9 mouse cellular contexts compared by ENCODE assay signal in genomic region chr14:26303111-26303510, GRCm38 (mm10). TPM values are rescaled to one million over a fixed set of nuclear protein-coding genes. Genes with fewer than 3 reads are reported as not detected.
DNase-seq lines count a peak whose midpoint lies in the region; ATAC-seq and TF ChIP-seq lines count a peak whose summit lies in the region.
"Had no signal": no experiment of that assay in that cellular context is flagged by ENCODE, and none has a peak within 500 bp of the region (broad histone marks: within the 10 kb centered on the region; RNA-seq: fewer than 3 reads in every experiment).

No protein-coding gene starts in this region.

- no peak overlapping the region for H3K4me3 ChIP-seq in forebrain, embryonic 13.5 days
- H3K4me3 ChIP-seq in forebrain, embryonic 12.5 days (replicated peaks): no peak overlapping the region
- H3K4me3 ChIP-seq in heart, postnatal 0 days (ENCODE audit: low read depth, low read length): no peak overlapping the region
- H3K4me3 ChIP-seq in midbrain, embryonic 11.5 days (ENCODE audit: low read depth, low read length): no peak overlapping the region
- H3K4me3 ChIP-seq: liver, embryonic 15.5 days had no signal

- no peak overlapping the region for H3K4me2 ChIP-seq in forebrain, embryonic 13.5 days
- H3K4me2 ChIP-seq in forebrain, embryonic 12.5 days: no peak overlapping the region
- no peak overlapping the region for H3K4me2 ChIP-seq in heart, postnatal 0 days (ENCODE audit: low read depth, low read length)
- no peak overlapping the region for H3K4me2 ChIP-seq in midbrain, embryonic 11.5 days
- H3K4me2 ChIP-seq: liver, embryonic 15.5 days had no signal

- no peak for TF ChIP-seq EP300 in heart, postnatal 0 days (IDR thresholded peaks at IDR 0.05; ENCODE audit: low read depth)

- H3K36me3 ChIP-seq in forebrain, embryonic 13.5 days (ENCODE audit: poor library complexity, severe bottlenecking): no peaks in the 10 kb centered on the region
- H3K36me3 ChIP-seq in forebrain, embryonic 12.5 days (replicated peaks): no peaks in the 10 kb centered on the region
- no peaks in the 10 kb centered on the region for H3K36me3 ChIP-seq in heart, postnatal 0 days (replicated peaks; ENCODE audit: control insufficient read depth, insufficient read depth, low read length)
- no peaks in the 10 kb centered on the region for H3K36me3 ChIP-seq in midbrain, embryonic 11.5 days (ENCODE audit: control insufficient read depth, insufficient read depth, low read length)
- H3K36me3 ChIP-seq: liver, embryonic 15.5 days had no signal

- H3K9me3 ChIP-seq in forebrain, embryonic 13.5 days (replicated peaks): no peaks in the 10 kb centered on the region
- H3K9me3 ChIP-seq in forebrain, embryonic 12.5 days: no peaks in the 10 kb centered on the region
- no peaks in the 10 kb centered on the region for H3K9me3 ChIP-seq in heart, postnatal 0 days (replicated peaks; ENCODE audit: control insufficient read depth, low read length)
- no peaks in the 10 kb centered on the region for H3K9me3 ChIP-seq in midbrain, embryonic 11.5 days (ENCODE audit: control insufficient read depth, low read length)
- H3K9me3 ChIP-seq: liver, embryonic 15.5 days had no signal

- 38% methylated on average over 2 of the region's 2 CpGs for WGBS in forebrain, embryonic 13.5 days
- WGBS in forebrain, embryonic 12.5 days: 38% methylated on average over 2 of the region's 2 CpGs
- WGBS in heart, postnatal 0 days: 26% methylated on average over 2 of the region's 2 CpGs
- 38% methylated on average over 2 of the region's 2 CpGs for WGBS in midbrain, embryonic 11.5 days

- H3K27ac ChIP-seq in forebrain, embryonic 13.5 days: no peak overlapping the region
- no peak overlapping the region for H3K27ac ChIP-seq in forebrain, embryonic 12.5 days
- H3K27ac ChIP-seq in heart, postnatal 0 days (ENCODE audit: low read depth): no peak overlapping the region
- H3K27ac ChIP-seq in midbrain, embryonic 11.5 days (ENCODE audit: low read depth, low read length): no peak overlapping the region
- H3K27ac ChIP-seq: liver, embryonic 15.5 days had no signal

- ATAC-seq in forebrain, embryonic 13.5 days: peak; percentile 63
- ATAC-seq in forebrain, embryonic 12.5 days (ENCODE audit: low FRiP score): no peak
- peak; percentile 69; the same call in 1 of the 2 replicates for ATAC-seq in heart, postnatal 0 days (ENCODE audit: insufficient read depth, low read depth)
- peak; percentile 58; the same call in 1 of the 2 replicates for ATAC-seq in midbrain, embryonic 11.5 days (ENCODE audit: low FRiP score)

- H3K9ac ChIP-seq in forebrain, embryonic 13.5 days: no peak overlapping the region
- no peak overlapping the region for H3K9ac ChIP-seq in forebrain, embryonic 12.5 days
- H3K9ac ChIP-seq in heart, postnatal 0 days (replicated peaks; ENCODE audit: low read depth, low read length): no peak overlapping the region
- H3K9ac ChIP-seq in midbrain, embryonic 11.5 days (ENCODE audit: low read length): no peak overlapping the region
- H3K9ac ChIP-seq: liver, embryonic 15.5 days had no signal

- peak; percentile 84 for TF ChIP-seq CTCF in heart, postnatal 0 days (IDR thresholded peaks at IDR 0.05; ENCODE audit: low read depth)

- DNase-seq in CD4-positive helper T cell, adult 2 months (ENCODE audit: low read depth, low spot score): peak; percentile 15
- DNase-seq in cerebellum, adult 9-10 months: peak; percentile 37
- DNase-seq in heart, postnatal 0 days (ENCODE audit: low spot score): peak; percentile 74
- DNase-seq in layer of hippocampus, adult 9-11 months: peak; percentile 56
- DNase-seq in midbrain, embryonic 11.5 days (ENCODE audit: low spot score, missing footprints): peak; percentile 89
- DNase-seq in thymus, postnatal 4 days: peak; percentile 15

- no peaks in the 10 kb centered on the region for H3K27me3 ChIP-seq in forebrain, embryonic 13.5 days
- no peaks in the 10 kb centered on the region; the same call in 1 of the 2 replicates for H3K27me3 ChIP-seq in forebrain, embryonic 12.5 days
- 0 out of 2 replicates have a peak, but pooled peaks cover 3% of the 10 kb centered on the region for H3K27me3 ChIP-seq in heart, postnatal 0 days (ENCODE audit: control insufficient read depth, insufficient read depth, low read length)
- no peaks in the 10 kb centered on the region for H3K27me3 ChIP-seq in midbrain, embryonic 11.5 days (ENCODE audit: control insufficient read depth, insufficient read depth, low read length)
- H3K27me3 ChIP-seq: liver, embryonic 15.5 days had no signal

- no peaks in the 10 kb centered on the region for H3K4me1 ChIP-seq in forebrain, embryonic 13.5 days
- no peaks in the 10 kb centered on the region for H3K4me1 ChIP-seq in forebrain, embryonic 12.5 days
- H3K4me1 ChIP-seq in heart, postnatal 0 days (ENCODE audit: control insufficient read depth, insufficient read depth): no peaks in the 10 kb centered on the region
- no peaks in the 10 kb centered on the region for H3K4me1 ChIP-seq in midbrain, embryonic 11.5 days (ENCODE audit: control insufficient read depth, insufficient read depth, low read length)
- H3K4me1 ChIP-seq: liver, embryonic 15.5 days had no signal

RNA-seq across cellular contexts. Expression of gene Duxbl3, which starts 45.3 kb away (rescaled TPM):
- polyA plus RNA-seq in forebrain, embryonic 13.5 days (2015; fragmentation: Nextera tagmentation; extraction: Ambion mirVana): 4.6 and 4.7 TPM in 2 replicates
- 2.3 and 6.4 TPM in 2 replicates for polyA plus RNA-seq in forebrain, embryonic 12.5 days (2016; fragmentation: Nextera tagmentation; extraction: Ambion mirVana)
- total RNA-seq in heart, postnatal 0 days (2014; rRNA removed; ENCODE audit: low replicate concordance): 0.23 TPM in 1 of 2 replicates, not detected in the other
- 0.55 and 0.70 TPM in 2 replicates for polyA plus RNA-seq in heart, postnatal 0 days (2015; fragmentation: Nextera tagmentation; extraction: Ambion mirVana)
- 5.0 and 9.9 TPM in 2 replicates for polyA plus RNA-seq in midbrain, embryonic 11.5 days (2014; fragmentation: Nextera tagmentation; extraction: Ambion mirVana)
- polyA plus RNA-seq: liver, embryonic 15.5 days had no signal

Comparison
In these comparisons a context has a peak if more than half of its experiments do, and no peak if none do; other contexts are left out.
1. DNase-seq: peak in every context shown above with its lines; median percentile 89 in midbrain, embryonic 11.5 days; 74 in heart, postnatal 0 days; 56 in layer of hippocampus, adult 9-11 months; 37 in cerebellum, adult 9-10 months; 15 in CD4-positive helper T cell, adult 2 months; 15 in thymus, postnatal 4 days.